Mouse (Mus musculus) CH12.LX (cell line): ENCODE data around the gene U2surp. TPM values are rescaled to one million over a fixed set of nuclear protein-coding genes. Genes with fewer than 3 reads are reported as not detected.

ENCODE experiments used
- DNase-seq: peaks from one replicate; pipeline ENCODE4 v3.0.0-alpha.2; 2013; ENCODE audit errors: extremely low read depth
- H3K27ac ChIP-seq: 2 replicates; pipeline ENCODE4 v1.5.1; 2012; ENCODE audit warnings: low read depth, mild to moderate bottlenecking, control low read depth, moderate library complexity; ENCODE audit not compliant: insufficient read depth
- H3K27me3 ChIP-seq: replicated peaks from 2 replicates; pipeline ENCODE3; 2012; ENCODE audit warnings: inconsistent platforms
- H3K36me3 ChIP-seq, 2 experiments: replicated peaks in 1 of 2; 2 replicates each; pipeline versions ENCODE3 to v1.6.1; 2012; ENCODE audit warnings: inconsistent platforms in 1 of 2, low read length in 1 of 2, mild to moderate bottlenecking in 1 of 2, mixed read lengths in 1 of 2, moderate library complexity in 1 of 2; ENCODE audit not compliant: control insufficient read depth in 1 of 2, insufficient read depth in 1 of 2
- H3K4me1 ChIP-seq, 2 experiments: 2 replicates each; pipeline ENCODE4 v1.6.1; 2012; ENCODE audit warnings: inconsistent platforms in 1 of 2, moderate library complexity in 1 of 2; ENCODE audit not compliant: insufficient read depth in 2 of 2, control insufficient read depth in 1 of 2
- H3K4me2 ChIP-seq: 2 replicates; pipeline ENCODE4 v1.6.1; 2012; ENCODE audit warnings: low read depth, mild to moderate bottlenecking, control low read depth; ENCODE audit not compliant: poor library complexity, insufficient read depth, severe bottlenecking
- H3K4me3 ChIP-seq, 3 experiments: fragments of 150-350 bp in 1 of 3; sonication (generic) in 1 of 3; replicated peaks in 1 of 3; 2 replicates each; pipeline versions ENCODE3 to v1.5.1; 2011 to 2012; ENCODE audit warnings: low read depth in 2 of 3, low read length in 2 of 3, mild to moderate bottlenecking in 2 of 3, moderate library complexity in 2 of 3, control low read depth in 1 of 3, improper control_type of control experiment in 1 of 3, inconsistent platforms in 1 of 3, mixed read lengths in 1 of 3; ENCODE audit not compliant: poor library complexity in 1 of 3
- H3K79me2 ChIP-seq: replicated peaks from 2 replicates; pipeline ENCODE4 v1.6.1; 2012; ENCODE audit warnings: mild to moderate bottlenecking, moderate library complexity; ENCODE audit not compliant: control insufficient read depth, poor library complexity, insufficient read depth, severe bottlenecking; ENCODE audit errors: extremely low read depth
- H3K9ac ChIP-seq: 2 replicates; pipeline ENCODE4 v1.6.1; 2012; ENCODE audit warnings: low read depth, mild to moderate bottlenecking, control low read depth, moderate library complexity; ENCODE audit not compliant: insufficient read depth
- H3K9me3 ChIP-seq: replicated peaks from 2 replicates; pipeline ENCODE3; 2012; ENCODE audit warnings: low read length, inconsistent platforms, mixed read lengths
- BHLHE40 ChIP-seq: IDR thresholded peaks from 2 replicates; pipeline ENCODE4 v1.6.1; 2011; ENCODE audit warnings: mild to moderate bottlenecking, low read depth, low read length, improper control_type of control experiment
- CHD1 ChIP-seq: IDR thresholded peaks from 2 replicates; pipeline ENCODE4 v1.6.1; 2012; ENCODE audit warnings: low read depth, low read length, improper control_type of control experiment, inconsistent platforms
- CHD2 ChIP-seq: IDR thresholded peaks from 2 replicates; pipeline ENCODE4 v1.6.1; 2011; ENCODE audit warnings: low read length, improper control_type of control experiment
- CTCF ChIP-seq, 2 experiments: IDR thresholded peaks in 1 of 2; conservative IDR thresholded peaks in 1 of 2; 2 replicates each; pipeline ENCODE4 v1.5.1; 2011 to 2012; ENCODE audit warnings: low read depth in 2 of 2, low read length in 2 of 2, improper control_type of control experiment in 1 of 2, inconsistent platforms in 1 of 2, mild to moderate bottlenecking in 1 of 2, moderate library complexity in 1 of 2
- ELF1 ChIP-seq: IDR thresholded peaks from 2 replicates; pipeline ENCODE4 v1.6.1; 2014; ENCODE audit warnings: low read depth, mild to moderate bottlenecking, inconsistent platforms, low read length, improper control_type of control experiment
- ETS1 ChIP-seq: conservative IDR thresholded peaks from 2 replicates; pipeline ENCODE4 v1.6.1; 2012; ENCODE audit warnings: low read depth, mild to moderate bottlenecking, inconsistent platforms, low read length, improper control_type of control experiment, moderate library complexity
- JUND ChIP-seq: conservative IDR thresholded peaks from 2 replicates; pipeline ENCODE4 v1.6.1; 2011; ENCODE audit warnings: low read depth, low read length, improper control_type of control experiment
- KAT2A ChIP-seq: IDR thresholded peaks from 2 replicates; pipeline ENCODE4 v1.6.1; 2012; ENCODE audit warnings: low read length, improper control_type of control experiment, inconsistent platforms; ENCODE audit not compliant: insufficient replicate concordance
- MAFK ChIP-seq: IDR thresholded peaks from 2 replicates; pipeline ENCODE4 v1.6.1; 2011; ENCODE audit warnings: low read length, improper control_type of control experiment; ENCODE audit not compliant: insufficient replicate concordance
- MAX ChIP-seq: IDR thresholded peaks from 2 replicates; pipeline ENCODE4 v1.6.1; 2011; ENCODE audit warnings: low read length, improper control_type of control experiment
- MAZ ChIP-seq: IDR thresholded peaks from 2 replicates; pipeline ENCODE4 v1.6.1; 2012; ENCODE audit warnings: low read depth, mild to moderate bottlenecking, inconsistent platforms, low read length, improper control_type of control experiment, moderate library complexity
- MEF2A ChIP-seq: IDR thresholded peaks from 2 replicates; pipeline ENCODE4 v1.6.1; 2014; ENCODE audit warnings: low read depth, mild to moderate bottlenecking, inconsistent platforms, low read length, improper control_type of control experiment, borderline replicate concordance
- MXI1 ChIP-seq: IDR thresholded peaks from 2 replicates; pipeline ENCODE4 v1.6.1; 2011; ENCODE audit warnings: mild to moderate bottlenecking, low read depth, low read length, improper control_type of control experiment
- NELFE ChIP-seq: IDR thresholded peaks from 2 replicates; pipeline ENCODE4 v1.6.1; 2011; ENCODE audit warnings: low read depth, low read length, improper control_type of control experiment
- POLR2A ChIP-seq: IDR thresholded peaks from 2 replicates; pipeline ENCODE4 v1.6.1; 2011; ENCODE audit warnings: low read depth, mild to moderate bottlenecking, improper control_type of control experiment, low read length
- POLR2AphosphoS2 ChIP-seq: IDR thresholded peaks from 2 replicates; pipeline ENCODE4 v1.6.1; 2011; ENCODE audit warnings: low read depth, low read length, improper control_type of control experiment
- RCOR1 ChIP-seq: conservative IDR thresholded peaks from 2 replicates; pipeline ENCODE4 v1.6.1; 2012; ENCODE audit warnings: low read depth, mild to moderate bottlenecking, inconsistent platforms, low read length, improper control_type of control experiment
- SIN3A ChIP-seq: IDR thresholded peaks from 2 replicates; pipeline ENCODE4 v1.6.1; 2012; ENCODE audit warnings: low read length, improper control_type of control experiment, inconsistent platforms
- SMC3 ChIP-seq: IDR thresholded peaks from 2 replicates; pipeline ENCODE4 v1.6.1; 2011; ENCODE audit warnings: low read depth, low read length, improper control_type of control experiment
- USF2 ChIP-seq: conservative IDR thresholded peaks from 2 replicates; pipeline ENCODE4 v1.6.1; 2011; ENCODE audit warnings: low read depth, low read length, improper control_type of control experiment
- dilution Hi-C: fragments of 300-500 bp; cut with MboI; formaldehyde crosslinking; loops from 2 replicates; pipeline ENCODE4 v1.14.3; 2020; ENCODE audit warnings: low sequenced_read_pairs; ENCODE audit not compliant: extremely low pct_unique_long_range_greater_than_20kb, extremely low pct_ligation_motif_present
- in situ Hi-C: fragments of 300-500 bp; cut with MboI; formaldehyde crosslinking; loops from 3 replicates; pipeline ENCODE4 v1.14.3; 2019; ENCODE audit warnings: low sequenced_read_pairs, low pct_ligation_motif_present, low pct_unique_long_range_greater_than_20kb, mixed read lengths
- polyA plus RNA-seq: library from polyadenylated mRNA; unstranded; fragments of >175 nt; gene quantifications from 2 replicates; pipeline ENCODE4 v1.2.1, GENCODE M21; 2012; ENCODE audit warnings: low read depth; ENCODE audit not compliant: insufficient read length
- total RNA-seq, 2 experiments: library from RNA; depleted of rRNA; stranded (reverse); fragments of 300-350 nt in 1 of 2; fragments of >200 nt in 1 of 2; gene quantifications; 2 replicates each; pipeline ENCODE4 v1.2.3; 2012 to 2014

U2surp gene
- total and polyA plus RNA-seq, 3 experiments, result 46.5 to 103 (median 87.7) TPM

- H3K4me3 ChIP-seq, result no peak overlapping the region
- H3K4me2 ChIP-seq, result no peak overlapping the region
- no peaks in the 10 kb centered on the region; the same call in 1 of the 2 replicates for H3K79me2 ChIP-seq
- no peaks in the 10 kb centered on the region for H3K27me3 ChIP-seq
- H3K9me3 ChIP-seq, result no peaks in the 10 kb centered on the region
- dilution Hi-C loops, result no loop called here
- no peaks in the 10 kb centered on the region for H3K4me1 ChIP-seq
- peaks cover 15 to 67% of the 10 kb centered on the region in 2 experiments for H3K36me3 ChIP-seq
- H3K9ac ChIP-seq, result no peak overlapping the region
- TF ChIP-seq SMC3 (no peak), KAT2A (no peak), RCOR1 (no peak), MXI1 (no peak), NELFE (no peak), CHD2 (no peak), SIN3A (no peak), USF2 (no peak), MEF2A (no peak), MAZ (no peak), POLR2A (no peak), MAFK (no peak), ELF1 (no peak), POLR2AphosphoS2 (no peak), JUND (no peak), MAX (no peak)
- DNase-seq, result no peak
- no peak overlapping the region for H3K27ac ChIP-seq
- in situ Hi-C loops, result no loop called here
These were observed 21.8 kb downstream of the U2surp start for GRCm38 (mm10) chr9:95490003-95490402.

DNA sequence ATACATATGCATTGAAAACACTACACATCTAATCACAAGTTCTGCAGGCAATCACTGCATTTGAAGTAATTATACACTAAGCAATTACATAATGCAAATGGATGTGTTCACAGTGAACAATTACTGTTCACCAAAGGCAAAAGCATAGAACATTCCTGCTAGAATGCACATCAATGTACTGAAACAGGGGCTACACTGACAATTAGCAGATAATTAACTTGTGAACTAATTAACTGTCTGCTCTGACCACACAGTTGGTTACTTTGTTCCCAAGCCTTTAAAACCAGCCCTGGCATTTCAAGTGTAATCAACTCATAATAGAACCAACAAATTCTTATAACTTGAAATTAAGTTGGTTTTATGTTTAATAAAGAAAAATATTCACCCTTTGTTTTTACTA lies 22.9 kb downstream of the U2surp start:
- Histone ChIP-seq H3K4me3 (no peak overlapping the region), H3K9ac (no peak overlapping the region), H3K4me2 (no peak overlapping the region), H3K27ac (no peak overlapping the region), H3K9me3 (no peaks in the 10 kb centered on the region), H3K4me1 (no peaks in the 10 kb centered on the region), H3K36me3 (peaks cover 14 to 70% of the 10 kb centered on the region in 2 experiments), H3K79me2 (no peaks in the 10 kb centered on the region; the same call in 1 of the 2 replicates), H3K27me3 (no peaks in the 10 kb centered on the region)
- dilution Hi-C loops (no loop called here), in situ Hi-C loops (no loop called here)
- DNase-seq, result no peak
- TF ChIP-seq CHD2 (no peak), RCOR1 (no peak), CTCF (conservative IDR thresholded peaks at IDR 0.05 in 1 of 2, IDR thresholded peaks at IDR 0.05 in 1 of 2; ENCODE audit: low read depth in 2 of 2, low read length in 2 of 2) (no peak), MEF2A (no peak), ETS1 (no peak), MAZ (no peak), POLR2A (no peak), BHLHE40 (no peak), CHD1 (no peak)
